Mouse (Mus musculus) cerebellum, adult 11-12 months (tissue): ENCODE measurements at regions not wholly inside any gene's neighbourhood (a gene's known extent, or its start where the extent isn't known, plus 50 kb on each side); places are given as distances from the start of the nearest gene placed in this dataset.

Experiments
- DNase-seq: peaks from one replicate; pipeline ENCODE4 v3.0.0; 2022

- no peak for DNase-seq
These were observed 198.5 kb downstream of the Enc1 start for GRCm38 (mm10) chr13:97439216-97439979.

GRCm38 (mm10) chr13:97438692-97439091, 197.8 kb downstream of the Enc1 start:
- DNase-seq: no peak

GRCm38 (mm10) chr13:97438277-97438676, 197.4 kb downstream of the Enc1 start:
- no peak for DNase-seq

GRCm38 (mm10) chr13:97436719-97437350, 195.9 kb downstream of the Enc1 start:
- no peak for DNase-seq

- DNase-seq: no peak
These were observed 195.2 kb downstream of the Enc1 start for GRCm38 (mm10) chr13:97435865-97436718.

- DNase-seq: no peak
These were observed 194.3 kb downstream of the Enc1 start for GRCm38 (mm10) chr13:97434961-97435864.

- no peak for DNase-seq
These were observed 193.3 kb downstream of the Enc1 start for GRCm38 (mm10) chr13:97434167-97434566.

- no peak for DNase-seq
These were observed 191.7 kb downstream of the Enc1 start for GRCm38 (mm10) chr13:97432627-97433026.

- no peak for DNase-seq
These were observed 190.0 kb downstream of the Enc1 start for GRCm38 (mm10) chr13:97430885-97431284.

GRCm38 (mm10) chr13:97428163-97428562, 187.3 kb downstream of the Enc1 start:
- DNase-seq: no peak

GRCm38 (mm10) chr13:97427537-97427936, 186.6 kb downstream of the Enc1 start:
- DNase-seq: no peak

- DNase-seq: no peak
These were observed 184.8 kb downstream of the Enc1 start for GRCm38 (mm10) chr13:97425731-97426130.

- DNase-seq: no peak
These were observed 183.0 kb downstream of the Enc1 start for GRCm38 (mm10) chr13:97423911-97424310.

GRCm38 (mm10) chr13:97423298-97423817, 182.5 kb downstream of the Enc1 start:
- DNase-seq: no peak

GRCm38 (mm10) chr13:97422897-97423296, 182.0 kb downstream of the Enc1 start:
- no peak for DNase-seq

- no peak for DNase-seq
These were observed 180.9 kb downstream of the Enc1 start for GRCm38 (mm10) chr13:97421831-97422230.

- DNase-seq: no peak
These were observed 179.9 kb downstream of the Enc1 start for GRCm38 (mm10) chr13:97420773-97421172.

- no peak for DNase-seq
These were observed 178.2 kb downstream of the Enc1 start for GRCm38 (mm10) chr13:97419100-97419499.

- DNase-seq: no peak
These were observed 177.8 kb downstream of the Enc1 start for GRCm38 (mm10) chr13:97418681-97419080.

- no peak for DNase-seq
These were observed 177.2 kb downstream of the Enc1 start for GRCm38 (mm10) chr13:97418081-97418480.

GRCm38 (mm10) chr13:97415927-97416709, 175.2 kb downstream of the Enc1 start:
- no peak for DNase-seq
